Mouse (Mus musculus): ENCODE data around the gene Rel. TPM values are rescaled to one million over a fixed set of nuclear protein-coding genes. Genes with fewer than 3 reads are reported as not detected.

Gene Rel
- total RNA-seq, 2 experiments from 2014 or later: 5.7 to 7.7 TPM

Other genes starting within 250 kb of the Rel start
- gene 1700093K21Rik, start 249.8 kb downstream of the Rel start, total RNA-seq (2021): not detected
- gene 0610010F05Rik, start 137.3 kb downstream of the Rel start, total RNA-seq (2021): 1 to 10 TPM; 8.9 to 9.7 TPM
- 10 to 100 TPM in 1 of 2 experiments, 1 to 10 TPM in 1; 8.8 to 11.0 TPM for gene Pus10, start 105.3 kb downstream of the Rel start, total RNA-seq (2021)
- gene Pex13, start 105.0 kb downstream of the Rel start, total RNA-seq (2021): 10 to 100 TPM; 29.7 to 36.9 TPM
- gene Papolg, start 124.3 kb upstream of the Rel start, total RNA-seq (2021): 1 to 10 TPM; 7.0 to 8.2 TPM

Data from heart, adult 18-20 months (tissue).